Mouse (Mus musculus) cerebellum, postnatal 36 days (tissue): ENCODE measurements around the gene Otop1.

Source experiments
- DNase-seq, 2 experiments: peaks; one replicate each; pipeline ENCODE4 v3.0.0; 2021 to 2022; ENCODE audit warnings: mixed read lengths in 2 of 2

Otop1 gene

GRCm38 (mm10) chr5:38275771-38276170 lies at the start of gene Otop1:
Otop1 (plus strand) TSS chr5:38275972.
- DNase-seq, result no peak

- peak; percentile 44 to 46 for DNase-seq
Observed at GRCm38 (mm10) chr5:38235422-38235821, 40.4 kb upstream of the Otop1 start.

GRCm38 (mm10) chr5:38236627-38237026 lies 39.1 kb upstream of the Otop1 start:
- no peak for DNase-seq

- no peak for DNase-seq
Observed at GRCm38 (mm10) chr5:38240727-38241472, 34.9 kb upstream of the Otop1 start.

- DNase-seq, result no peak
Observed at GRCm38 (mm10) chr5:38241473-38241834, 34.3 kb upstream of the Otop1 start.

- no peak for DNase-seq
Observed at GRCm38 (mm10) chr5:38241966-38242365, 33.8 kb upstream of the Otop1 start.

GRCm38 (mm10) chr5:38255195-38255594 lies 20.6 kb upstream of the Otop1 start:
- DNase-seq, result no peak

GRCm38 (mm10) chr5:38255644-38256043 lies 20.1 kb upstream of the Otop1 start:
- DNase-seq, result no peak

- no peak for DNase-seq
Observed at GRCm38 (mm10) chr5:38256551-38256950, 19.2 kb upstream of the Otop1 start.

GRCm38 (mm10) chr5:38258034-38258772 lies 17.6 kb upstream of the Otop1 start:
- DNase-seq, result no peak

- DNase-seq, result no peak
Observed at GRCm38 (mm10) chr5:38258773-38259146, 17.0 kb upstream of the Otop1 start.

- no peak for DNase-seq
Observed at GRCm38 (mm10) chr5:38259455-38260106, 16.2 kb upstream of the Otop1 start.

GRCm38 (mm10) chr5:38260107-38260682 lies 15.6 kb upstream of the Otop1 start, which contains the start of gene Tmem128:
Tmem128 (plus strand) TSS chr5:38260185.
- DNase-seq, result peak; percentile 70 to 80

GRCm38 (mm10) chr5:38270942-38271341 lies 4.8 kb upstream of the Otop1 start:
- no peak for DNase-seq

- no peak for DNase-seq
Observed at GRCm38 (mm10) chr5:38273831-38274230, 1.9 kb upstream of the Otop1 start.

- DNase-seq, result no peak
Observed at GRCm38 (mm10) chr5:38276451-38276850, 679 bp downstream of the Otop1 start.

GRCm38 (mm10) chr5:38277098-38277866 lies 1.5 kb downstream of the Otop1 start:
- DNase-seq, result no peak

- no peak for DNase-seq
Observed at GRCm38 (mm10) chr5:38277936-38278600, 2.3 kb downstream of the Otop1 start.

- no peak for DNase-seq
Observed at GRCm38 (mm10) chr5:38280075-38280474, 4.3 kb downstream of the Otop1 start.

- DNase-seq, result no peak
Observed at GRCm38 (mm10) chr5:38285724-38286123, 10.0 kb downstream of the Otop1 start.

- no peak for DNase-seq
Observed at GRCm38 (mm10) chr5:38288476-38288875, 12.7 kb downstream of the Otop1 start.
